Mouse (Mus musculus) embryonic facial prominence, embryonic 14.5 days (tissue): Measurements from ENCODE around the gene Man2a2. TPM values are rescaled to one million over a fixed set of nuclear protein-coding genes. Genes with fewer than 3 reads are reported as not detected.

ENCODE experiments used
- ATAC-seq: fragments of 200-750 bp; cut with Nextera tagmentation; 2 replicates; pipeline ENCODE4 v1.8.0; 2017; ENCODE audit warnings: low read depth, moderate number of reproducible peaks, moderate TSS enrichment
- DNase-seq: peaks from one replicate; pipeline ENCODE4 v3.0.0-alpha.2; 2015; ENCODE audit warnings: low spot score
- H3K27ac ChIP-seq: fragments of 300-500 bp; sonication (generic); replicated peaks from 2 replicates; pipeline ENCODE4 v1.5.1; 2014; ENCODE audit warnings: low read depth, mild to moderate bottlenecking, low read length, moderate library complexity
- H3K27me3 ChIP-seq: fragments of 300-500 bp; sonication (generic); replicated peaks from 2 replicates; pipeline ENCODE4 v1.6.1; 2014; ENCODE audit warnings: low read length; ENCODE audit not compliant: control insufficient read depth, insufficient read depth
- H3K36me3 ChIP-seq: fragments of 300-500 bp; sonication (generic); 2 replicates; pipeline ENCODE4 v1.6.1; 2014; ENCODE audit warnings: low read length, mixed read lengths; ENCODE audit not compliant: control insufficient read depth, insufficient read depth
- H3K4me1 ChIP-seq: fragments of 300-500 bp; sonication (generic); 2 replicates; pipeline ENCODE4 v1.6.1; 2014; ENCODE audit warnings: antibody characterized with exemption, low read length; ENCODE audit not compliant: control insufficient read depth, insufficient read depth
- H3K4me2 ChIP-seq: fragments of 300-500 bp; sonication (generic); 2 replicates; pipeline ENCODE4 v1.6.1; 2014; ENCODE audit warnings: low read depth, mild to moderate bottlenecking, low read length, moderate library complexity, mixed read lengths
- H3K4me3 ChIP-seq: fragments of 300-500 bp; sonication (generic); 2 replicates; pipeline ENCODE4 v1.5.1; 2014; ENCODE audit warnings: low read depth, mild to moderate bottlenecking, low read length
- H3K9ac ChIP-seq: fragments of 300-500 bp; sonication (generic); 2 replicates; pipeline ENCODE4 v1.6.1; 2014; ENCODE audit warnings: low read depth, mild to moderate bottlenecking, low read length, moderate library complexity, mixed read lengths
- H3K9me3 ChIP-seq: fragments of 300-500 bp; sonication (generic); 2 replicates; pipeline ENCODE4 v1.6.1; 2016; ENCODE audit warnings: low read length; ENCODE audit not compliant: control insufficient read depth
- WGBS: fragments of 180-500 bp; shearing (Covaris S2); extraction: QIAGEN DNeasy Blood & Tissue Kit; methylation state at CpG from one replicate; pipeline ENCODE4 v1.1.7; 2014; 5-methylcytosine and 5-hydroxymethylcytosine counted together
- polyA plus RNA-seq: library from polyadenylated mRNA; unstranded; fragments of >200 nt; fragmentation: Nextera tagmentation; extraction: Ambion mirVana; gene quantifications from 2 replicates; pipeline ENCODE4 v1.2.1, GENCODE M21; 2014

Gene Man2a2
- polyA plus RNA-seq, 1 experiment from 2014 or later, result 15.7 TPM

DNA sequence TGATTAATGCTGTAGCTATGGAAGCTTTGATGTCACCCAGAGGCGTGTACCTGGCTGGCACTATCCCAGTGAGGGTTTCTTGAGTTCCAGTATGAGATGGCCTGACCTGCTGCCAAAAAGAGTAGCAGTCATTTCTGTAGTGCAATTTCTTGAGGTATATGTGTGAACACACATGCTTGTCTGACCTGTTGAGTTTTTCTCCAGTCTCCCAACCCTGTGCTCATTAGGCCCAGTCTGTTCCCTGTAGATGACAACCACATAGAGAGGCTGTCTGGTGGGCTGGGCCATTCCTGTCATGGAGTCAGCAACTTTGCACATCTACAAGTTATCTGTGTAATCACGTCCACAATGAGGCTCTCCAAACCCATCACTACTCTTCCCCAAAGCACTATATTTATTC, 55.4 kb downstream of the Man2a2 start:
- Histone ChIP-seq H3K9ac (no peak overlapping the region), H3K9me3 (no peaks in the 10 kb centered on the region), H3K27ac (no peak overlapping the region), H3K36me3 (peaks cover 78% of the 10 kb centered on the region), H3K4me2 (no peak overlapping the region), H3K4me1 (no peaks in the 10 kb centered on the region), H3K27me3 (no peaks in the 10 kb centered on the region), H3K4me3 (no peak overlapping the region)
- ATAC-seq, result no peak
- WGBS, result 84% methylated on average over 2 of the region's 2 CpGs
- DNase-seq, result no peak

GRCm38 (mm10) chr7:80310771-80311170, 60.4 kb downstream of the Man2a2 start:
- Histone ChIP-seq H3K27me3 (no peaks in the 10 kb centered on the region), H3K9ac (no peak overlapping the region), H3K4me2 (no peak overlapping the region), H3K36me3 (peaks cover 98% of the 10 kb centered on the region), H3K4me1 (no peaks in the 10 kb centered on the region), H3K27ac (no peak overlapping the region), H3K4me3 (no peak overlapping the region), H3K9me3 (no peaks in the 10 kb centered on the region)
- ATAC-seq (no peak), DNase-seq (no peak)
- WGBS, result 84% methylated on average over 7 of the region's 7 CpGs

GRCm38 (mm10) chr7:80307766-80308165, 63.4 kb downstream of the Man2a2 start:
- Histone ChIP-seq H3K4me1 (no peaks in the 10 kb centered on the region), H3K27me3 (no peaks in the 10 kb centered on the region), H3K9ac (no peak overlapping the region), H3K36me3 (peaks cover 97% of the 10 kb centered on the region), H3K4me2 (no peak overlapping the region), H3K4me3 (no peak overlapping the region), H3K27ac (no peak overlapping the region), H3K9me3 (no peaks in the 10 kb centered on the region)
- ATAC-seq, result no peak
- WGBS, result 61% methylated on average over 3 of the region's 3 CpGs
- DNase-seq, result no peak

DNA sequence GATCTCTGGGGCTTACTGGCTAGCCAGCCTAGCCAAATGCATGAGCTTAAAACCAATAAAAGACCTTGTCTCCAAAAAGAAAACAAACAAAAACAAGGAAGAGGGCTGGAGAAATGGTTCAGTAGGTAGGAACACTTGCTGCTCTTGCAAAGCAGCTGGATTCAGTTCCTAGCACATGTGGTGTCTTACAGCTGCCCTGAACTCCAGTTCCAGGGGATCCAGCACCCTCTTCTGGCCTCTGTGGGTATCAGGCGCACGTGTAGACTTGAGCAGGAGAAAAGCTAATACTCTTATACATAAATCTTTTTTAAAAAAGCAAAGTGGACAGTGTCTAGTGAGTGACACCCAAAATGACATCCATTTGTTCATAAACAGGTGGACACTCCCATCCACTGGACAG, 69.7 kb downstream of the Man2a2 start:
- Histone ChIP-seq H3K36me3 (peaks cover 54% of the 10 kb centered on the region), H3K9me3 (no peaks in the 10 kb centered on the region), H3K9ac (no peak overlapping the region), H3K4me1 (no peaks in the 10 kb centered on the region), H3K4me3 (no peak overlapping the region), H3K27me3 (no peaks in the 10 kb centered on the region), H3K27ac (no peak overlapping the region), H3K4me2 (no peak overlapping the region)
- DNase-seq, result no peak
- 94% methylated on average over 2 of the region's 2 CpGs for WGBS
- ATAC-seq, result no peak

DNA sequence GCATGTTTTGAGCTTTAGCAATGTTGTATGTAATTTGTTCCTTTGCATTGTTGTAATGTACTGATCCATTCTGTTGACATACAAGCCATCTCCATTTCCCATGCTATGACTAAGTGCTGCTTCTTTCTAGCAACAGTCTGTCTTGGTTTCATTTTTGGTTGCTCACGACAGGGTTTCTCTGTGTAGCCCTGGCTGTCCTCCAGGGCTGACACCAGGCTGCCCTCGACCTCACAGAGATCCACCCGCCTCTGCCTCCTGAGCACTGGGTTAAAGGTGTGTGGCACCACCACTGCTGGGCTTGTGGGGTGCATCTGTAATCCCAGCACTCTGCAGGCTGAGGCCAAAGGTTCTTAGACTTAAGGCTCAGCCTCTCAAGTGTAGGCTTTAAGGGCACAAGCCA, 71.6 kb downstream of the Man2a2 start:
- no peak overlapping the region for H3K4me3 ChIP-seq
- ATAC-seq (no peak), DNase-seq (no peak)
- H3K9me3 ChIP-seq, result no peaks in the 10 kb centered on the region
- no peak overlapping the region for H3K4me2 ChIP-seq
- peaks cover 5% of the 10 kb centered on the region for H3K4me1 ChIP-seq
- no peak overlapping the region for H3K9ac ChIP-seq
- H3K27ac ChIP-seq, result no peak overlapping the region
- no peaks in the 10 kb centered on the region for H3K27me3 ChIP-seq
- WGBS, result 96% methylated on average over 3 of the region's 3 CpGs
- H3K36me3 ChIP-seq, result peaks cover 35% of the 10 kb centered on the region

Other genes with a start within 250 kb of the Man2a2 start
- 10.5 and 11.9 TPM in 2 replicates for gene Sema4b, start 184.5 kb downstream of the Man2a2 start, polyA plus RNA-seq
- gene Cib1, start 138.6 kb downstream of the Man2a2 start, polyA plus RNA-seq, result 73.7 and 89.1 TPM in 2 replicates
- 2.0 and 2.6 TPM in 2 replicates for gene Gdpgp1, start 138.5 kb downstream of the Man2a2 start, polyA plus RNA-seq
- 0.35 and 0.79 TPM in 2 replicates for gene Ttll13, start 125.0 kb downstream of the Man2a2 start, polyA plus RNA-seq
- gene Ngrn, start 110.2 kb downstream of the Man2a2 start, polyA plus RNA-seq, result 45.7 and 45.8 TPM in 2 replicates
- 7.0 TPM in 2 replicates for gene Vps33b, start 101.7 kb downstream of the Man2a2 start, polyA plus RNA-seq
- 108 and 118 TPM in 2 replicates for gene Prc1, start 76.9 kb downstream of the Man2a2 start, polyA plus RNA-seq
- gene Rccd1, start 46.9 kb downstream of the Man2a2 start, polyA plus RNA-seq, result 6.8 and 8.4 TPM in 2 replicates
- 34.1 and 39.7 TPM in 2 replicates for gene Unc45a, start 30.4 kb downstream of the Man2a2 start, polyA plus RNA-seq
- 19.6 and 22.8 TPM in 2 replicates for gene Hddc3, start 28.3 kb downstream of the Man2a2 start, polyA plus RNA-seq
- gene Fes, start 16.6 kb upstream of the Man2a2 start, polyA plus RNA-seq, result 14.6 and 15.7 TPM in 2 replicates
- gene Furin, start 34.1 kb upstream of the Man2a2 start, polyA plus RNA-seq, result 17.2 and 18.4 TPM in 2 replicates
- gene Blm, start 163.7 kb upstream of the Man2a2 start, polyA plus RNA-seq, result 13.1 and 17.1 TPM in 2 replicates